Mouse (Mus musculus): ENCODE measurements at regions not wholly inside any gene's neighbourhood (a gene's known extent, or its start where the extent isn't known, plus 50 kb on each side); places are given as distances from the start of the nearest gene placed in this dataset.
A peak's percentile ranks its signal among the peaks of the same experiment; 100 is the strongest.

DNA sequence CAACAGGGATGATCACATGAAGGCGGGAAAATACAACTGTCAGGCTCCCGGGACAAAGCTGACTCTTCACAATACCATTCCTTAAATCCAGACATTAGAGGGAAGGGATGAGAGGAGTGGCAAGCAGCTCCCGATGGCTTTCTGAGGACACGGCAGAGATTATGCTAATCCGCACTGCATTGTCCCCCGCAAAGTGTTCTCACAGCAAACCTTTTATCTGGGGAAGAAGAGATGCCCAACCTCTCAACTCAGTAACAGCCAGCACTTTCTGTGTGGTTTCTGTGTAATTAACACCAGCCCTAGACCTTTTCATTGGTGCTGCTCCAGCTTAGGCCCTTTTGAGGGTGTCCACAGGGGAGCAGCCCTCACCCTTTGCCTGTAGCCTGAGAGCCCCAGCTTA is 137.9 kb downstream of the Barhl2 start:
- no peak for DNase-seq

DNA sequence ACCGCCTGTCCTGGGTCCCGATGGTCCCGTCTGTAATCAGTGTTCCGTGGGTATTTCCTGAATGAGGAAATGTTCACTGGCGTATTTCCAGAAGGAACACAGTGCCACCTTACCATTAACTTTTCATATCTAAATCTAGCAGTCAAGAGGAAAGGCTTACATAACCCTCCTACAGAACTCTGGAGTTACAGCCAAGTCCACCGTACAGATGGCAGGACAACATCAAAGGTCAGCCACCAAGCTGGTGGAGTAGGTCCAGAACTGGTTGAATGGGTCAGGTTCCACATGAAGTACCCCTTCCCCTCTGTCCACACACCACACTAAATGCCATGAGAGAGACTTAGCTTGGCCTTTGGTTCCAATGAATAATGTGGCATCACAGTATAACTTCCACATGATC is 139.7 kb downstream of the Barhl2 start:
- DNase-seq: no peak

DNA sequence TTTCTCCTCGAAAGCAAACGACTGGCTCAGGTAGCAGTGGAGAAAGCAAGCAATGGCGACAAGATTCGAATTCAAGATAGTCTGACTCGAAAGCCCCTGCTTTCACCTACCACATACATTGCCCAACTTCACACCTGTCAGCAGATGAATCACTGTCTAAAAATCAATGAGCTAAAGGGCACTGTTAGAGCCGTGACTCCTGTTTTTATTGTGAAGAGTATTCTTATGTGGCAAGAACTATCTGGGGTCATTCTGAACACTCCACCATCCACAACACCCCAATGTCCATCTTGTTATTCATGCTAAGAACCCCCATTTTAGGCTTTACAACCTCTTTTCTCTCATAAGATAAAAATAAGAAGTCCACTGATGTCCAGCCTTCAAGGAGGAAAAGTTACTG is 144.1 kb downstream of the Barhl2 start:
- no peak for DNase-seq

GRCm38 (mm10) chr5:106301372-106301771 is 156.6 kb downstream of the Barhl2 start:
- DNase-seq: no peak

DNA sequence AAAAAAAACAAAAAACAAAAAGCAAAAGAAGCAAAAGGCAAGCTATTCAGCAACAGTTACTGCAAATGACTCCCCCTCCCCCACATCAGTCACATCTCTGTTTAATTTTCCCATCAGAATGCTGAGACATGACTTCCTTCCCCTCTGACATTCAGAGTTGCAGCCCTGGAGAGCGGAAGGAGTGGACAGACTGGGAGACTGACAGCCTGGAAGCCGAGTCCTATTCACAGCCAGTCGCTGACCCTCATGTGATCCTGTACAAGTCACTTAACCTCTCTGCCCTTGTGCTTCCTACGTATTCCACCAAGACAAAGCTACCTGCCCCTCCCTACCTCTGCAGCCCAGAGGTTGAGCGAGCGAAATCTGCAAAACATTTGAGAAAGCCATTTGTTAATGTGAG is 161.2 kb downstream of the Barhl2 start:
- no peak for DNase-seq

DNA sequence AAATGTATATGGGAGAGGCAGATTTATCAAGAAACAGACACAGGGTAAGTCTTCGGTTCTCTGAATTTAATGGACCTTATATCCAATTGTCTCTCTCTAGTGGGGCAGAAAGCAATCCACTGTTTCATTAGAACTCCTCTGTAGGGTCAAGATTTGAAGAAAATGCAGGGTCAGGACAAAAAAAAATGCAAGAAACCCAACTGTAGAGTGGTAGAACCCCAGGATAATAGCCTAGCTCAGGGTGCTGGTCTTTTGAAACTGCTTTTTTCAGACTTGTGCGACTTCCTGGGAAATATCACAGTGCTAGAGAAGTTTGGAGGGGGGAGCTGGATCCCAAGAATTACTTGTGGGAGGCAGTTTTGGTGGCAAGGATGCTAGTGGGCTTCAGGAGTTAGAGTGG is 162.0 kb downstream of the Barhl2 start:
- DNase-seq: no peak

DNA sequence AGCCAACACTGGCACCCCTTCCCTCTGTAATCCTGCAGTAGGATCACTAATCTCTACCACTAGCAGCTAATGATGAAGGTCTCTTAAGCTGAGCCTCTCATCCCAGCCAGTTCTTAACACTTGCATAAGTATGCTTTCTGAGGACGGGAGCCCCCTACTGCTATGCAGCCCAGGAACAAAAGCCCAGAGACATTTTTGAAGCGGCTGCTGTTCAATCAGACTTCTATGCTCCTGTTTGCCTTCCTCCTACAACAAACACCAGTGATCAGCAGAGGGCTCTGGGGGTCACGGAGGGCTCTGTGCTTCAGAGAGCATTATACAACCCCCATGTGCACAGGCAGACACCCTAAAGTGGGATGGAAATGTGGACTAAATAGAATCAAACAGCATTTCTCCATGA is 162.4 kb downstream of the Barhl2 start:
- DNase-seq: no peak

DNA sequence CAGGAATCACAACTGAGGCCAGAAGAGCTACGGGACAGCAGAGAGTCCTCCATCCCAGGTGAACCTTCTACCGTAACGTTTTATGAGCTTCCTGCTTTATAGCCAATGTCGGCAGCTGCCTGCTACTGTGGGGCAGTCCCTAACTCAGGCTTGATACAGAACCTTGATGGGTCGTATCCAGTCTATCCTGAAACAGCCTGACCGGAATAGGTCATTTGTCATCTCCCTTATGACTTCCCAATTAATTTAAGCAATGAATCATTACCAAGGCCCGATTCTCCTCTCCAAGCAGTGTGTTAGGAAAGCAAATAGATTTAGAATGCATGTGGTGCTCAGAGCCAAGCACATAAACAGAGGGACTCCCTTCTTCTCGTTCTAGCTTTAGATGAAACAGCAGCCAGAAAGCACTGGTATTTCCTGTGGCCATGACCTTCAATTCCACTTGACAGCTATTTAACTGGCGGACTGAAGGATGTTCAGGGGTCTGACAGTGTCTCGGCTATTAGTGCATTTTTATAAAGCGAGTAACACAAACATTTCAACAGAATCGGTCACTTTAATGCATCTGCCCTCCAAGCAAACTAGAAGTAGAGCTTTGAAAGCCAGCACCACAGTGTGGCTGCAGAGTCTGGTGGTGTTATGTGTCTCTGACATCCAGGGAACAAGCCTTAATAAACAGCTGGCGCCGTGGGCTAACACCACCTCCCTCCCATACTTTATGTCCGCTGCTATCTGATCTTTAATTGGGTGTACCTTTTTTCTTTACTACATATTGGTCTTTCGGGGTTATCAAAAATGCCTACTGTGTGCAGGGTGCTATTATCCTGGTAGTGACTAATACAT is 165.4 kb downstream of the Barhl2 start:
- no peak for DNase-seq

- DNase-seq: no peak
Observed at GRCm38 (mm10) chr5:106285152-106285551, 172.8 kb downstream of the Barhl2 start.

GRCm38 (mm10) chr5:106284731-106285130 is 173.2 kb downstream of the Barhl2 start:
- no peak for DNase-seq

- DNase-seq: no peak
Observed at GRCm38 (mm10) chr5:106282646-106283045, 175.3 kb downstream of the Barhl2 start.

DNA sequence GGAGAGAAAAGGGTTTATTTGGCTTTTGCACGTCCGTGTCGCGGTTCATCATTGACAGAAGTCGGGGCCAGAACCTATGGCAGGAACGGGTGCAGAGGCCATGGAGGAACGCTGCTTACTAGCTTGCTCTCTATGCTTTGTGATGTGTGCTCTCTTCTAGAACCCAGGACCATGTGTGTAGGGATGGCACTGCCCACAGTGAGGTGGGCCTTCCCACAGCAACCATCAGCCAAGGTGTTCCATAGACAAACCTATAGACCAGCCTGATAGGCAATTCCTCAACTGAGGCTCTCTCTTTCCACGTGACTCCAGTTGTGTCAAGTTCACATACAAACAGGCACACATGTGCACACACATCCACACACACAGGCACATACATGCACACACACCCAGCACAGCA is 180.2 kb downstream of the Barhl2 start:
- no peak for DNase-seq

DNA sequence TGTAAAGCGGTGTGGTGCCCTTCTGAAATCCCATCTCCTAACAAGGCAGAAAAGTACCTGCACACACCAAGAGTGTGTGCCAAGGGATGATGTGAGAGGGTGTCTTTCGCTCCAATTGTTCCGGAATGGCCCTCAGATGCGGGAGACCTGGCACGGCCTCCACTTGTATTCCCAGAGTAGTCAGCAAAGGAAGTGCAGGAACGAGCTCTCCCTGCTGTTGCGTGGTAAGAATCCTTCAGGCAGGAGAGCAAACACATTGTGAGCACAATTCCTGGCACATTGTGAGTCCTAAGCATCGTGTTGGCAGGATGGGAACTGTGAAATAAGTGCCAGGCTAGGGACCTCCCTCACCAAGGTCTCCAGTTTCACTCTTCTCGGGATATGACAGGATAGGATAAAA is 180.7 kb downstream of the Barhl2 start:
- no peak for DNase-seq

GRCm38 (mm10) chr5:106276186-106276585 is 181.8 kb downstream of the Barhl2 start:
- DNase-seq: no peak

- DNase-seq: peak; percentile 39
Observed at GRCm38 (mm10) chr5:106274617-106275016, 183.3 kb downstream of the Barhl2 start.

DNA sequence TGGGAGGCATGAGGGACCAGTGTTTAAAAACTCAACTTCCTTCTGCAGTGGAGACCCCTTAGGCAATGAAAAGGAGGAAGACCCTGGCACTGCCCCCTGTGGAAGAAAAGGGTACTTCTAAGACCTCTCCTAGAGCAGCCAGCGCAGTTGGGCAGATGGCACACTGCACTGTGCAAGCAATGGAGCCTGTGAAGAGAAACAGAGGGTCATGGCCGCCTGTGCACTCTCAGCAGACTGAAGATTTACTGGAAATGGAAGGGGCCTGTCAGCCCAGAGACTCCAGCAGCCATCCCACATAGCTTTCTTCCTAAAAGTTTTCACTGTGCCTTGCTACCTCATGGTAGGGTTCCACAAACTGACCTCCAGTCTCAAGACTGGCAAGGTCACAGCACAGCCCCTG is 193.4 kb downstream of the Barhl2 start:
- no peak for DNase-seq

- no peak for DNase-seq
Observed at GRCm38 (mm10) chr5:106257179-106257578, 200.8 kb downstream of the Barhl2 start.

- no peak for DNase-seq
Observed at GRCm38 (mm10) chr5:106229154-106229553, 228.8 kb downstream of the Barhl2 start.

DNA sequence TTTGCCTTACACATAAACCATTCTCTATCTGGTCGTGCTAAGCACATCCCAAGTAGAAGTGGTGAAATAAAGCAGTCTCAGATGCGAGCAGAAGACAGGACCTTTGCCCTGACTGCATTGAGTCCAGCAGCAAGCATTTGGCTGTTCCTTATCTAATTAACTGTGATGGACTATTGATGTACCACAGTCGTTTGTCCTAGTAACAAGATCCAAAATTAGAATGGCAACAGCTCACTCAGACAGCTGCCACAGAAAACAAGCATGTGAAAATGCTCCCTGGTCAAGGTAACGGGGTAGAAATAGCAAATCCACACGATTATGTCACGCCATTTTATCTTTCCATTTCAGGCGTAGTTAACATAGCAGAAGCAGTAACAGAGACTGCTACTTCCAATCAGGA is 233.8 kb downstream of the Barhl2 start:
- DNase-seq: no peak

DNA sequence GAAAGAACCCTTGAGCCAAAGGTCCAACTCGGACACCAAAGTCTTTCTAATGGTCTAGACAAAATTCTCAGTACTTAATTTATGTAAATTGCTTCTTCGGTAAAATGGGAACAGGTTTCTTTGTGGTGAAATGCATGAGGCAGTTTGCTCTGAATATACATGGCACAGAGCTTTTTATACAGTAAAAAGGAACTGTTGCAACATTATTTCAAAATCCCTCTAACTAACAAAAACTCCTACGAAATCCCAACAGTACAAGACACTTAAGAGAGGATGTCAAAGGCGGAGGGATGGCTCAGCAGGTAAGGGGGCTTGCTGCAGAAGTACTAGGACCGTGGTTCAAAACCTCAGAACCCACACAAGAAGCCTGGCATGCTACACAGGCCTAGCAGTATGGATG is 248.4 kb downstream of the Barhl2 start:
- no peak for DNase-seq

GRCm38 (mm10) chr5:106207706-106208105 is 250.3 kb downstream of the Barhl2 start:
- DNase-seq: no peak

DNA sequence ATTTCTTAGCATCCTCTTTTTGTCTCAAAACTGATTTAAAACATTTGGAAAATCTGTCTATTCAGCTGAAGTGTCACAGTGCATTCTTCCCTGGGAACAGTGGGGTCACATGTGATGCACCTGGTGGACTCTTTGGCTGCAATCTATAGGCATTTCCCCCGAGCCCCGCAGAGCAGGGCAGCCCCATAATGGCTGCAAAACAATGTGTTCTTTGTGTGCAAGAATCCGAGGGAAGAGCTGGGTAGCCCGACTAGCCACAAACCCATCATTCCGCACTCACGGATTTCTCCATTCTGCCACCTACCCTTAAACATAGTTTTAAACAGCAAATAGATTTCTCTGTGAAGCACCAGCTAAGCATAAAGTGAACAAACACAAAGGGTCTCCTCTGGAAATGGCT is 252.2 kb downstream of the Barhl2 start:
- DNase-seq: no peak

DNA sequence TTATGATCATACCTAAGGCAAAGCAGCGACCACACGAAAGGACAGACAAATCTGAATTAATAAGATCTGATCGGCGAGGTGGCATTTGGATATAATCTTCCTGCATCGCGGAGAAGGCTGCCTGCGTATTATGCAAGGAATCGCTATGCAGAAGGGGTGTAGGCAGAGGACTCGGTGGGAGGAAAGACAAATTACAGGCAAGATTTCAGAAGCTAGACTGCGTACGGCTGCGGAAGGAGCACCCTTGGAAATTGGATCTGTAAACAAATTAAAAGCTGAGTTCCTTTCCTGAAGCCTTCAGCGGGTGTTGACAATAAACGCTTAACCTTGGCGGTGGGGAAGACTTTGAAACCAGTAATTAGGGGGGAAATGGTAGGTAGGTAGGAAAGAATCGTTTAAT is 257.3 kb downstream of the Barhl2 start:
- no peak for DNase-seq

DNA sequence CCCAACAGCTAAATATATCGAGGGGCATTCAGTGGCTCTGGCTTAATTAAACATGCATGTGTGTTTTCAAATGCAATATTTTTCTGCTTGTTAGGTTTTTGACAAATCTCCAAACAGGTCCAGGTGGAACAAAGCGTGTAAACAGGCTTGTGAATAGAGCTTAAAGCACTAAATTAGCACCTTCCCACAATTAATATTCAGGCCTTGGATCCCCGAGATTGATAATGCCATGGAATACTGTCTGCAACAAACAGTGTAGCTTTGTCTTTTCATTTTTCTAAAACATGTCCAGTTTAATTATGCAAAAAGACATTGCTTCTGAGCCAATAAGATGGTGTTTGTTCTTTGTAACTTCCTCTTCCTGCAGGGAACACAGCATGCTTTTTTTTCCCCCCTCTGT is 258.9 kb downstream of the Barhl2 start:
- no peak for DNase-seq

- DNase-seq: no peak
Observed at GRCm38 (mm10) chr5:106191141-106191540, 266.8 kb downstream of the Barhl2 start.
